Mouse (Mus musculus): ENCODE measurements at regions not wholly inside any gene's neighbourhood (a gene's known extent, or its start where the extent isn't known, plus 50 kb on each side); places are given as distances from the start of the nearest gene placed in this dataset.

DNA sequence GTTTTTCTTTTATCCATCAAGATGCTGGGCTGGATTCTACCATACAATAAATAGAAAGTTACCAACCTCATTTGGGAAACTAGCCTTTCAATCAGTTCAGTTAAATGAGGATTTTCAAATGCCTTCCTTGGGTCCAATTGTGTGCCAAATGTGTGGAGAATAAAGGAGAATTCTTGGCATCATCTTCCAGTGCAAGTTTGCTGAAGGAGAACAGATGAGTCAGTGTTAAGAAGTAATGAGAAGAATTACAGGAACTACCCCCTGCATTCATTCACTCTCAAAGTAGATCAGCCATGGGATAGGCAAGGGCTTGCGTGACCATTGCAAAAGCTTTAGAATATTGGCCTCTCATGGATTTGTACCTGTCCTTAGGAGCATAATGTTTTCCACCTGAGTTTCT is 193.4 kb upstream of the Man1a start:
- in situ Hi-C loops (cut with MboI, MseI) = no loop called here

- in situ Hi-C loops (cut with MboI, MseI) = no loop called here
Observed at GRCm38 (mm10) chr10:54269354-54269753, 192.9 kb upstream of the Man1a start.

GRCm38 (mm10) chr10:54266656-54267055 is 190.2 kb upstream of the Man1a start:
- in situ Hi-C loops (cut with MboI, MseI) = no loop called here

DNA sequence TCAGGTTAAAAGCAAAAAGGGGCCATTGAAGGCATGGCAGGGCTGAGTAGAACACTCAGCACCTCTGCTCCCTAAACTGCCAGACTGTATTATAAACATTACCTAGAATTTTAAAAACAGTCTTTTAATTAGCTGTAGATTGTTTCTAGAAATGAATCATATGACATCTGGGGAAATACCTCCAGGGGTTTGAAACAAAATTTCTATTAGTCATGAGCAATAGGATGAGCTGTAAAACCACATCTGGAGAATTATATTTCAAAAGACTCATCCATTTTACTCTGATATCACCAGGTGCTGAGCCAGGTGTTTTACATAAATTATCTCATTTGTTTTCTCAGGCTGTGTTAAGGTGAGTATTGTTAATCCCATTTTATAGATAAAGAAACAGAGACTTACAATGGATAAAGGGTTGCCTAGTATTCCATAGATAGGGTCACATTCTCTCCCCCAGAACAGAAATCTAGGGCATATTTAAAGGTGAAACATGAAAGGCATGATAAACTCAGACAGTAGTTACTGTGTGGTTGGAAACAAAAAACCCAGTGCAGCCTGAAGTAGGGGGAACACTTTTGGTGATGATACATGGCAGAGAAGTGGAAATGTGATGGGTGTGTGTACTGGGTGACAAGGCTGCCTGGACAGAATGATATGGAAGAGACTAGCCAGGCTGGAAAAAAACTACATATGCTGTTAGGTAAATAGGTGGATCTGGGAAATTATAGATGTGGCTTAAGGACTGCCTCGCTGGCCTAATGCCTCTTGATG is 178.6 kb upstream of the Man1a start:
- in situ Hi-C loops (cut with MboI, MseI) = loop anchor here in 1 of 2 experiments (5.0 to 10.0 kb wide), 3 partner anchors 133 to 248 kb away; no protein-coding TSS in a partner anchor

DNA sequence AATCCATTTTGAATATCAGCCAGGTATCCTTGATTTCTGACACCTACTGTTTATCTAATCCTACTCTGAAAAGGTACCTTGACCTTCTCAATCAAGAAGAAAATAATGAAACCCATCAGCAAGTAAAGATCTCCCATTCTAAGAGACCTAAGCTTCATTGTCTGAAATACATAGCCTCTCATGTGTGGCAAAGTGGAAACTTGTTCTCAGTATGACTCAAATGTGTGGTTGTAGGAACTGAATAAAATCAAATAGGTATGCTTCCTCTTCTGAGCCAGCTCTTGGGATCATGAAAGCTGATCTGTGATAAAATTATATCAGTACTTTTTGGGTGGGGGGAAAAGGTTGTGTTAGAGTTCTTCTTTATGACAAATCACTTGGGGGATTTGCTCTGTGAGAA is 168.6 kb upstream of the Man1a start:
- in situ Hi-C loops (cut with MboI, MseI) = loop anchor here in 1 of 2 experiments (5.0 kb wide), 1 partner anchor 48 kb away; no protein-coding TSS in a partner anchor

- in situ Hi-C loops (cut with MboI, MseI) = no loop called here
Observed at GRCm38 (mm10) chr10:54202362-54202761, 126.0 kb upstream of the Man1a start.

GRCm38 (mm10) chr10:54201727-54202126 is 125.3 kb upstream of the Man1a start:
- in situ Hi-C loops (cut with MboI, MseI) = no loop called here

GRCm38 (mm10) chr10:54182670-54183069 is 106.3 kb upstream of the Man1a start:
- in situ Hi-C loops (cut with MboI, MseI) = no loop called here

GRCm38 (mm10) chr10:54169320-54169719 is 92.9 kb upstream of the Man1a start:
- in situ Hi-C loops (cut with MboI, MseI) = no loop called here

DNA sequence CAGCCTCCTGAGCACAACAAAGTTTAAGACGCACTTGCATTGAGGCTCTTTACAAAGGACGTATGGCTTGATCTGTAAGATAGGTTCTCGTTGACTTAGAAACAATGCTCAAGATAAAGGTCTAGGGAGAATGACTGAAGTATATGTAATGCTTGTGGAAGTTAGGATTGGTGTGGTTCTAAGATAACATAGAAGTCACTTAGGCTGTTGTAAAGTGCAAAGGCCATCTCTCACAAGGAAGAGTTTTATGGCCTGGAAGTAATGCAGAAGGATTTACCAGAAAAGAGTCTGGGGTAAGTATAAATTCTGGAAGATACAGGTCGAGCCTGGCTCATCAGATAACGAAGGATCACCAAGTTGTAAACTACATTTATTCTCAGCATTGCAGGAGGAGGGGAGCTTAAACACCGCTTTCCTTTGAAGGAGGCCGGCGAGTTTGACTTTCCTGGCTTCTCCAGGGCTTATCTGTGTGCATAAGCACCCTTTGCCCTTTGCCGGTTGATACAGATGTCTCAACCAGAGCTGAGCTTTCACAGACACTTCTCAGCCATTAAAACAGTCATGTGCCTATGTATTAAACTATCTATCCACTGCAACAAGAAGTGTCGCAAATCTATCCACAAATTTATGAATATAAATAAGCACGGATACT is 84.8 kb upstream of the Man1a start:
- in situ Hi-C loops (cut with MboI, MseI) = no loop called here

DNA sequence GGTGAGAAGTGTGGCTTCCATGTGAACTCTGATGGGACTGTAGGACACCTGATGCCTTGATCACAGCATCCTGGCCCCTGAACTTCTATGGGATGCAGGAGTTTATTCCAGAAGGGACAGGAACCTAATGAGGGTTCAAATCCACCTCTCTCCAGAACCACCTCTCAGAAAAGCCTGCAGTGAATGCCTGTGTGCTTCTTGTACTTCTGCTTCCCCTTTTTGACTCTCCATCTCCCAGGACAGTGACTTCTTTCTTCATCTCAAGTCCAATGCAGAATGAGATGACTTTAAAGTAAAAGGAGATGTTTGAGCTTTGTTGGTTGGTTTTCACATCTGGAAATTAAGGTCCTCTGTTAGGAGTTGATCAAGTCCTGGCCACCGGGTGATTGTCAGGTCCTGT is 77.5 kb upstream of the Man1a start:
- in situ Hi-C loops (cut with MboI, MseI) = no loop called here

DNA sequence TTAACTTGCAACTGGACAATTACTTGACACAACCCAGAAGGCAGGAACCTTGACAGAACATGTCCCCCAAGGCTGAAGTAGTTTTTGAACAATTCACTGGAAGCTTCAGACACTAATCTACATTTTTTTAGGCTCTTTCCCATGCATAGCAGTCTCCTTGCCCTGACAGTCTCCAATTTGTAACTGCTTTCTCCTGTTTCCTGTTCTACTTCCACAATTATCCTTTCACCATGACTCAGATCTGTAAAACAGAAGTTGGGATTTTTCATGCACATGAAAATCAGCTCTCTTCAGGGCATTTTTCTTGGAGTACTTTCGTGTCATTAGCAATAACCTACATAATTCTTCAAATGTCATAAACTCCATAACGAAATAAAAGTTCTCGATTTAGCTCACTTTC is 56.2 kb upstream of the Man1a start:
- in situ Hi-C loops (cut with MboI, MseI) = no loop called here
